Mouse (Mus musculus) stomach, postnatal 0 days (tissue): ENCODE measurements around the gene Chrna1.

Source experiments
- CTCF ChIP-seq: IDR thresholded peaks from 2 replicates; pipeline ENCODE4 v1.5.1; 2016; ENCODE audit warnings: antibody characterized with exemption, low read depth, mild to moderate bottlenecking, moderate library complexity
- EP300 ChIP-seq: optimal IDR thresholded peaks from 2 replicates; pipeline ENCODE3; 2016; ENCODE audit warnings: antibody characterized with exemption

DNA sequence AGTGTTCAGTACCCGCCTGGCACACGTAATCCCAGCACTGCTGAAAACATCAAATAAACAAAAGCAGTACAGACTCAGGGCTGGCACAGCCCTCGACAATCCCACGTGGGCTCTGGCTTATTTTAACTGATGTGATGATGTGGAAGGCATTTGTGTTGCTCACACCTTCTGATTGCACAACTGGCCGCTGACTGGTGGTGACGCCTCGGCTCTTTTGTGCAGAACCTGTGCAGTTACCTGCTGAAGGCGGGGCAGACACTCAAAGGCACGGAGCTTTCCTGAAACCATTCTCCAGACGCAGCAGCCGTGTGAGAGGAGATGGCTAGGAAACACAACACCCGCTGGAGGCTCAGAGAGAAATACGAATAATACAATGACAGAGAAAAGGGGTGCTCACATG is 41.5 kb downstream of the Chrna1 start:
- no peak for TF ChIP-seq CTCF
- no peak for TF ChIP-seq EP300
